Mouse (Mus musculus) liver, postnatal 0 days (tissue): ENCODE data around the gene Epha7. TPM values are rescaled to one million over a fixed set of nuclear protein-coding genes. Genes with fewer than 3 reads are reported as not detected.

Experiments
- ATAC-seq: fragments of 200-750 bp; cut with Nextera tagmentation; 2 replicates; pipeline ENCODE4 v1.8.0; 2017; ENCODE audit warnings: mild to moderate bottlenecking, moderate library complexity
- DNase-seq: peaks from one replicate; pipeline ENCODE4 v3.0.0-alpha.2; 2016
- H3K27ac ChIP-seq: fragments of 300-500 bp; sonication (generic); 2 replicates; pipeline ENCODE4 v1.5.1; 2014; ENCODE audit warnings: antibody characterized with exemption, moderate library complexity, mild to moderate bottlenecking, low read depth
- H3K27me3 ChIP-seq: fragments of 300-500 bp; sonication (generic); 2 replicates; pipeline ENCODE4 v1.6.1; 2014; ENCODE audit warnings: low read length, control low read depth, mixed read lengths; ENCODE audit not compliant: insufficient read depth
- H3K36me3 ChIP-seq: fragments of 300-500 bp; sonication (generic); replicated peaks from 2 replicates; pipeline ENCODE4 v1.6.1; 2014; ENCODE audit warnings: mild to moderate bottlenecking, control low read depth, low read length, moderate library complexity, mixed read lengths; ENCODE audit not compliant: insufficient read depth
- H3K4me1 ChIP-seq: fragments of 300-500 bp; sonication (generic); 2 replicates; pipeline ENCODE4 v1.6.1; 2014; ENCODE audit warnings: antibody characterized with exemption, mild to moderate bottlenecking, control low read depth; ENCODE audit not compliant: insufficient read depth
- H3K4me2 ChIP-seq: fragments of 300-500 bp; sonication (generic); 2 replicates; pipeline ENCODE4 v1.6.1; 2014; ENCODE audit warnings: low read depth, mild to moderate bottlenecking, low read length, moderate library complexity, mixed read lengths
- H3K4me3 ChIP-seq: fragments of 300-500 bp; sonication (generic); 2 replicates; pipeline ENCODE4 v1.5.1; 2014; ENCODE audit warnings: low read depth, low read length
- H3K9ac ChIP-seq: fragments of 300-500 bp; sonication (generic); replicated peaks from 2 replicates; pipeline ENCODE4 v1.6.1; 2014; ENCODE audit warnings: mild to moderate bottlenecking, moderate library complexity
- H3K9me3 ChIP-seq: fragments of 300-500 bp; sonication (generic); 2 replicates; pipeline ENCODE4 v1.6.1; 2016; ENCODE audit warnings: mild to moderate bottlenecking, control low read depth, low read length, mixed read lengths
- CTCF ChIP-seq: sonication (generic); IDR thresholded peaks from 2 replicates; pipeline ENCODE4 v1.5.1; 2016; ENCODE audit warnings: antibody characterized with exemption, low read depth
- EP300 ChIP-seq: IDR thresholded peaks from 2 replicates; pipeline ENCODE4 v1.6.1; 2016; ENCODE audit warnings: antibody characterized with exemption, low read depth, mild to moderate bottlenecking
- WGBS: fragments of 180-500 bp; shearing (Covaris S2); extraction: QIAGEN DNeasy Blood & Tissue Kit; methylation state at CpG from one replicate; pipeline ENCODE4 v1.1.7; 2014; ENCODE audit not compliant: insufficient replicate concordance; 5-methylcytosine and 5-hydroxymethylcytosine counted together
- polyA plus RNA-seq: library from polyadenylated mRNA; unstranded; fragments of >200 nt; fragmentation: Nextera tagmentation; extraction: Ambion mirVana; gene quantifications from 2 replicates; pipeline ENCODE4 v1.2.1, GENCODE M21; 2015

The Epha7 gene
- polyA plus RNA-seq, 1 experiment from 2014 or later = 1.2 TPM

GRCm38 (mm10) chr4:28999287-28999595, 186.3 kb downstream of the Epha7 start:
- H3K36me3 ChIP-seq = no peaks in the 10 kb centered on the region
- no peaks in the 10 kb centered on the region for H3K27me3 ChIP-seq
- H3K4me1 ChIP-seq = no peaks in the 10 kb centered on the region
- 66% methylated on average over 2 of the region's 2 CpGs for WGBS
- DNase-seq (no peak), ATAC-seq (no peak)
- no peak overlapping the region for H3K27ac ChIP-seq
- H3K4me3 ChIP-seq = no peak overlapping the region
- TF ChIP-seq CTCF (no peak), EP300 (no peak)
- no peak overlapping the region for H3K9ac ChIP-seq
- no peaks in the 10 kb centered on the region for H3K9me3 ChIP-seq
- H3K4me2 ChIP-seq = no peak overlapping the region

GRCm38 (mm10) chr4:29010333-29010732, 197.4 kb downstream of the Epha7 start:
- H3K27ac ChIP-seq = no peak overlapping the region
- no peak overlapping the region for H3K9ac ChIP-seq
- H3K36me3 ChIP-seq = no peaks in the 10 kb centered on the region
- DNase-seq = no peak
- ATAC-seq = no peak
- WGBS = 84% methylated on average over 3 of the region's 3 CpGs
- no peak overlapping the region for H3K4me3 ChIP-seq
- H3K4me1 ChIP-seq = no peaks in the 10 kb centered on the region
- no peaks in the 10 kb centered on the region for H3K27me3 ChIP-seq
- TF ChIP-seq EP300 = no peak
- TF ChIP-seq CTCF = no peak
- no peaks in the 10 kb centered on the region for H3K9me3 ChIP-seq
- no peak overlapping the region for H3K4me2 ChIP-seq
